Mouse (Mus musculus) kidney, postnatal 14 days (tissue): ENCODE measurements around the gene AI182371.

Experiments used
- DNase-seq: peaks from one replicate; pipeline ENCODE4 v3.0.0; 2022; ENCODE audit warnings: mixed read lengths

AI182371 gene

GRCm38 (mm10) chr2:35067117-35067516 lies 34.2 kb downstream of the AI182371 start:
- DNase-seq = no peak

- DNase-seq = no peak
These were observed 34.7 kb downstream of the AI182371 start for GRCm38 (mm10) chr2:35066525-35067082.

- DNase-seq = no peak
These were observed 37.9 kb downstream of the AI182371 start for GRCm38 (mm10) chr2:35063333-35064030.

- DNase-seq = no peak
These were observed 40.0 kb downstream of the AI182371 start, which contains the start of gene Hc for GRCm38 (mm10) chr2:35061338-35061737. Gene Hc (minus strand): TSS chr2:35061438.

GRCm38 (mm10) chr2:35060897-35061296 lies 40.4 kb downstream of the AI182371 start:
- DNase-seq = no peak

DNA sequence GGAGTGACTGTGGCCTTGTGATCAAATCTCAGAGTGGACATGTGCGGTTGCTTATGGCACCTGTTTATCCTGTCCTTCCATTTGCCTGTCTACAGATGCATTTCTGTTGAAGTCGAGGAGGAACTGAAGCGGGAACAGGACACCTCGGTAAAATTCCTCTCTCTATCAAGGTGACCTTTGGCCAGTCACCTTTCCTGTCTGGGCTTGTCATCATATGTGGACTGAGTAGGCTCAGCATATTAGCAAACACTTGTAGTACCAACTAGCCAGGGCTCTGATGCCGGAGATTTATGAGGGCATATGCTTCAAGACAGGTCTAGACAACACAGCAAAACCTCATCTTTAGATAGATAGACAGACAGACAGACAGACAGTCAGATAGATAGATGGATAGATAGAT lies 41.1 kb downstream of the AI182371 start:
- DNase-seq = no peak

DNA sequence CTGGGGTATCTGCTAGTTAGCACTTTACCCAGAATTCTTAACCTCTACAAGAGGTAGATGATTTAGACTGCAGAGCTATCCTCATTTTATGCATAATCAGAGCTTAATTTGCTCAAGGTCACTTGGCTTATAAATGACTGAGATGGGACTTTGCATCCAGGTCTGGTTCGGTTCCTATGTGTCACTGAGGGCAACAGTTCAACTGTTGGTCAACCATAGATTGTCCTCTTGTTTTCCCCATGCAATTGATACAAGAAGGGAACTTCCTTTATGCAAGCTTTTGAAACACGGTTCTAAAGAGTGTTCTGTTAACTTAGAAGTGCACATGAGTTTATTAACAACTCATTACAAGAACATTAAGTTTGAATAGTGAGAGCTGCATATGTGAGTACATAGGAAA lies 43.0 kb downstream of the AI182371 start:
- no peak for DNase-seq

GRCm38 (mm10) chr2:35057243-35057642 lies 44.1 kb downstream of the AI182371 start:
- DNase-seq = no peak

GRCm38 (mm10) chr2:35048851-35049250 lies 52.5 kb downstream of the AI182371 start:
- DNase-seq = peak; percentile 29

DNA sequence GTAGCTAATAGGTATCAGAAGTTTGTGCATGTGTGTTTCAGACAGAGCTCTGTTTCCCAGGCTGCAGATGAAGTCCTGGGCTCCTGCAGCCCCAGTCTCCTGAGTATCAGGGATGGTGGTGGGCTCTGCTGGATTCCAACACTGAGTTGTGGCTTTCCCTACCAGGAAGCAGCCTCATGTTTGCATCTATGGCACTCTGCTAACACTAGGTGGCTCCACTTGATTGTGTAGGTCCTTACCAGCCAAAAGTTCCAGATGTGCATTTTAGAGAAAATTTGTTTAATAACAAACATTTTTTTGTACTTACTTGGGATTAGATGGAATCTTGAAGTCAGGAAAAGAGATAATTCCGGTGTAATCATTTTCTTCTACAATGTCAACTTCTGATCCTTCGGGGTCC lies 56.4 kb downstream of the AI182371 start:
- DNase-seq = peak; percentile 42

- no peak for DNase-seq
These were observed 62.6 kb downstream of the AI182371 start for GRCm38 (mm10) chr2:35038580-35039375.
